Mouse (Mus musculus): Measurements from ENCODE around the gene Ubr4.

Gene Ubr4

GRCm38 (mm10) chr4:139351931-139352711, at the start of gene Ubr4, which contains the start of the genes Mrto4 and Emc1:
TSS of gene Ubr4 (plus strand) at chr4:139352609.
TSS of gene Mrto4 (minus strand) at chr4:139352576.
TSS of gene Emc1 (plus strand) at chr4:139352587.
- peak; percentile 75 for DNase-seq

GRCm38 (mm10) chr4:139305521-139305920, 46.9 kb upstream of the Ubr4 start:
- DNase-seq, result peak; percentile 7

- no peak for DNase-seq
Observed at GRCm38 (mm10) chr4:139307916-139308315, 44.5 kb upstream of the Ubr4 start.

- peak; percentile 7 for DNase-seq
Observed at GRCm38 (mm10) chr4:139309651-139310050, 42.8 kb upstream of the Ubr4 start.

- peak; percentile 99 for DNase-seq
Observed at GRCm38 (mm10) chr4:139310171-139310898, 42.1 kb upstream of the Ubr4 start, which contains the start of the genes Pqlc2 and Akr7a5. TSS of gene Pqlc2 (minus strand) at chr4:139310708. TSS of gene Akr7a5 (plus strand) at chr4:139310744.

GRCm38 (mm10) chr4:139310899-139311701, 41.3 kb upstream of the Ubr4 start:
- peak; percentile 6 for DNase-seq

- no peak for DNase-seq
Observed at GRCm38 (mm10) chr4:139311707-139312106, 40.7 kb upstream of the Ubr4 start.

- DNase-seq, result peak; percentile 21
Observed at GRCm38 (mm10) chr4:139312632-139313031, 39.8 kb upstream of the Ubr4 start.

- no peak for DNase-seq
Observed at GRCm38 (mm10) chr4:139318449-139318848, 34.0 kb upstream of the Ubr4 start.

GRCm38 (mm10) chr4:139319740-139320139, 32.7 kb upstream of the Ubr4 start:
- DNase-seq, result no peak

GRCm38 (mm10) chr4:139330605-139331004, 21.8 kb upstream of the Ubr4 start:
- DNase-seq, result no peak

- DNase-seq, result no peak
Observed at GRCm38 (mm10) chr4:139334631-139335295, 17.6 kb upstream of the Ubr4 start.

- no peak for DNase-seq
Observed at GRCm38 (mm10) chr4:139335507-139335906, 16.9 kb upstream of the Ubr4 start.

GRCm38 (mm10) chr4:139336822-139337483, 15.5 kb upstream of the Ubr4 start:
- peak; percentile 57 for DNase-seq

- no peak for DNase-seq
Observed at GRCm38 (mm10) chr4:139338145-139338544, 14.3 kb upstream of the Ubr4 start.

- DNase-seq, result no peak
Observed at GRCm38 (mm10) chr4:139340835-139341234, 11.6 kb upstream of the Ubr4 start.

GRCm38 (mm10) chr4:139341556-139342233, 10.7 kb upstream of the Ubr4 start:
- DNase-seq, result no peak

GRCm38 (mm10) chr4:139343718-139344117, 8.7 kb upstream of the Ubr4 start:
- peak; percentile 23 for DNase-seq

GRCm38 (mm10) chr4:139345416-139346019, 6.9 kb upstream of the Ubr4 start:
- DNase-seq, result no peak

GRCm38 (mm10) chr4:139352832-139353231, 423 bp downstream of the Ubr4 start:
- DNase-seq, result no peak

GRCm38 (mm10) chr4:139357211-139357610, 4.8 kb downstream of the Ubr4 start:
- no peak for DNase-seq

Data from cerebellum, adult 11 months (tissue).